Mouse (Mus musculus): ENCODE measurements around the gene Pmch. TPM values are rescaled to one million over a fixed set of nuclear protein-coding genes. Genes with fewer than 3 reads are reported as not detected.

Gene Pmch
- not detected in 2 replicates for polyA plus RNA-seq (2012; rRNA removed; ENCODE audit: low replicate concordance)

GRCm38 (mm10) chr10:88090772-88091171 is at the start of gene Pmch:
Gene Pmch, plus strand, starts transcription at chr10:88091072.

Other genes with a start within 250 kb of the Pmch start
- 4.6 and 6.5 TPM in 2 replicates for gene Igf1, start 232.8 kb upstream of the Pmch start, polyA plus RNA-seq (2012; rRNA removed; ENCODE audit: low replicate concordance)
- 0.14 and 0.84 TPM in 2 replicates for gene Parpbp, start 55.9 kb downstream of the Pmch start, polyA plus RNA-seq (2012; rRNA removed; ENCODE audit: low replicate concordance)
- 0.82 and 1.7 TPM in 2 replicates for gene Nup37, start 55.9 kb downstream of the Pmch start, polyA plus RNA-seq (2012; rRNA removed; ENCODE audit: low replicate concordance)
- gene Washc3, start 110.0 kb downstream of the Pmch start, polyA plus RNA-seq (2012; rRNA removed; ENCODE audit: low replicate concordance), result 3.1 and 3.4 TPM in 2 replicates

All from duodenum, adult 2 months (tissue).